Mouse (Mus musculus): ENCODE data around the gene 1700008O03Rik.

GRCm38 (mm10) chr7:44320886-44321285 is 64.7 kb downstream of the 1700008O03Rik start:
- TF ChIP-seq CTCF (conservative IDR thresholded peaks at IDR 0.05; ENCODE audit: insufficient read depth, insufficient read length, low read depth, low read length) (no peak), POLR2A (IDR thresholded peaks at IDR 0.05; ENCODE audit: low read depth, low read length) (no peak)

All from kidney, adult 2 months (tissue).